Mouse (Mus musculus) heart, adult 2 months (tissue): ENCODE measurements at regions not wholly inside any gene's neighbourhood (a gene's known extent, or its start where the extent isn't known, plus 50 kb on each side); places are given as distances from the start of the nearest gene placed in this dataset.

Experiments
- DNase-seq, 2 experiments: peaks; one replicate each; pipeline ENCODE4 v3.0.0; 2021
- H3K27ac ChIP-seq: fragments of 200-600 bp; 2 replicates; pipeline ENCODE4 v1.8.1; 2022
- H3K27me3 ChIP-seq: fragments of 200-500 bp; 2 replicates; pipeline ENCODE4 v1.6.1; 2012; ENCODE audit warnings: mild to moderate bottlenecking, low read length, inconsistent platforms, mixed read lengths; ENCODE audit not compliant: control insufficient read depth, insufficient read depth
- H3K36me3 ChIP-seq: fragments of 200-500 bp; 2 replicates; pipeline ENCODE4 v1.6.1; 2012; ENCODE audit warnings: low read length, inconsistent platforms; ENCODE audit not compliant: control insufficient read depth, insufficient read depth
- H3K4me1 ChIP-seq: fragments of 200-500 bp; 2 replicates; pipeline ENCODE4 v1.6.1; 2011; ENCODE audit warnings: low read length; ENCODE audit not compliant: control insufficient read depth, insufficient read depth
- H3K4me3 ChIP-seq: fragments of 200-600 bp; 2 replicates; pipeline ENCODE4 v1.8.1; 2022
- H3K79me2 ChIP-seq: fragments of 200-500 bp; replicated peaks from 2 replicates; pipeline ENCODE4 v1.6.1; 2012; ENCODE audit warnings: mild to moderate bottlenecking, inconsistent platforms, low read length, moderate library complexity, mixed read lengths; ENCODE audit not compliant: control insufficient read depth, insufficient read depth
- H3K9ac ChIP-seq: fragments of 200-500 bp; 2 replicates; pipeline ENCODE4 v1.6.1; 2012; ENCODE audit warnings: low read depth, mild to moderate bottlenecking, control low read depth, inconsistent platforms, low read length, mixed read lengths
- CTCF ChIP-seq: fragments of 200-600 bp; IDR thresholded peaks from 2 replicates; pipeline ENCODE4 v1.8.1; 2022; ENCODE audit warnings: antibody characterized with exemption, mild to moderate bottlenecking, moderate library complexity
- EP300 ChIP-seq: fragments of 200-500 bp; IDR thresholded peaks from 2 replicates; pipeline ENCODE4 v1.6.1; 2011; ENCODE audit warnings: low read depth, low read length, control low read depth; ENCODE audit not compliant: insufficient read depth
- POLR2A ChIP-seq: fragments of 200-500 bp; IDR thresholded peaks from 2 replicates; pipeline ENCODE4 v1.6.1; 2011; ENCODE audit warnings: mild to moderate bottlenecking, low read depth, low read length, control low read depth; ENCODE audit not compliant: insufficient read depth
- WGBS: fragments of 180-500 bp; shearing (Covaris S2); methylation state at CpG from one replicate; pipeline ENCODE4 v1.1.7; 2018; 5-methylcytosine and 5-hydroxymethylcytosine counted together
- intact Hi-C: fragments of 180-260 bp; cut with DNase I; formaldehyde crosslinking; loops from one replicate; pipeline ENCODE4 v1.15.1; 2025

DNA sequence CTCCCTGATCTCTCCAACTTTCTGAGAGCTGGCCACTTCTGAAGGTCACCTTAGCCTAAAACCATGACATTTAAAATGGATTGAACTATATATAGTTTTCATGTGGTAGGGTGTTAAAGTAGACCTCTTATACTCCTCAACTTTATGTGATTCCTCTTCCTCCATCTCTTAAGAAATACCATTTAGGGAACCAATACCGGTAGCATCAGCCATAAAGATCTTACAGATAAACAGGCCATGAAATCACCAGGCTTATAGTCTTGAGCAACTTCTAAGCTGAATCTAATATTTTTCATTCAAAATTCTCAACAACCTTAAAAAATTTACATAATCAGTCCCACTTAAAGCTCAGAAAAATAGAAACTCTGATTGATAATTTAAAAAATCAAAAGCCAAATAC is 56.2 kb downstream of the Rpl36a-ps1 start:
- no peaks in the 10 kb centered on the region for H3K36me3 ChIP-seq
- H3K9ac ChIP-seq: no peak overlapping the region
- H3K4me1 ChIP-seq: no peaks in the 10 kb centered on the region
- H3K4me3 ChIP-seq: no peak overlapping the region
- TF ChIP-seq CTCF (no peak), EP300 (no peak), POLR2A (no peak)
- H3K79me2 ChIP-seq: no peaks in the 10 kb centered on the region
- intact Hi-C loops: no loop called here
- DNase-seq: no peak
- H3K27ac ChIP-seq: no peak overlapping the region
- no peaks in the 10 kb centered on the region for H3K27me3 ChIP-seq
- 74% methylated on average over 1 of the region's 1 CpGs for WGBS

DNA sequence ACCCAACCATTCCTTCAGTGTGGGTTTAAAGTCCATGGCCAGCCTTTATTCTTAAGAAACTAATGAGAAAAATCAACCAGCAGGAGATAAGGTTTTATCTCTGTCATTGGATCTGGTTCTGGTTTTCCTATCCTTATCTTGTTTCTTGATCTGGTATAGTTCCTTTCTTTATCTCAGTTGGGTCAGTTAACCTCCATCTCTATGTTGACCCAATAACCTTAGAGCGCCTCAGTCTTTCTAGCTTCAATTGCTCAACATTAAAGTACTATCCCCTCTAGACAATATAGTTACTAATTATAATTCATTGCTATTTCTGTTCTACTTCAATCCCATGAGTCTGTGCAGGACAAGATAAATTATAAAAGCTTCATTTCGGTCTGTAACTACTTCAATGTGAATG is 56.7 kb downstream of the Rpl36a-ps1 start:
- Histone ChIP-seq H3K27ac (no peak overlapping the region), H3K79me2 (no peaks in the 10 kb centered on the region), H3K4me3 (no peak overlapping the region), H3K36me3 (no peaks in the 10 kb centered on the region), H3K4me1 (no peaks in the 10 kb centered on the region), H3K9ac (no peak overlapping the region), H3K27me3 (no peaks in the 10 kb centered on the region)
- no peak for DNase-seq
- 77% methylated on average over 2 of the region's 2 CpGs for WGBS
- TF ChIP-seq POLR2A (no peak), EP300 (no peak)
- intact Hi-C loops: no loop called here

DNA sequence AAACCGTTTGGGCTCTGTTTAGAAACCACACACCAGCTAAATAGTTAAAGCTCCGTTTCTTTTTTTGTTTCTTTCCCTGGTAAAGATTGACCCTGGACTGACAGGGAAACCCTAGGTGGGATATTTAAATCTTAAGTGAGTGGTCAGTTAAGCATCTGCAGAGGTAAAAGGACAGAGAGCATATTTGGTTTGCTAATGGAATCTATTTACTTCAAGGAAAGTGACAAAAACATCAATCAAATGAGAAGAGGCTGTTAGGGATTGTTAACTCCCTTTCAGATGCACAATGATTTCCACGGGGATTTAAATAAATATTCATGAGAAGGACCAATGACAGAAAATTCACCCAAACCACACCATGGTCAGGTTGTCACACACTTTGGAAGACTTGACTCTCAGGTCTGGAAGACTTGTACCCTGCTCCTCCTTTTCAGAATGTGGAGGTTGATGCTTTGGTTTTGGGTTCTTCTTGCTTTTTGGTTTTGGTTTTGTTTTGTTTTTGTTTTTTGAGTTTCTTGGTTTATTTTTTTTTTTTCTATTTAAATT is 60.7 kb downstream of the Rpl36a-ps1 start:
- H3K4me3 ChIP-seq: no peak overlapping the region
- no peaks in the 10 kb centered on the region for H3K27me3 ChIP-seq
- H3K27ac ChIP-seq: no peak overlapping the region
- intact Hi-C loops: no loop called here
- WGBS: 40% methylated on average over 3 of the region's 3 CpGs
- DNase-seq: no peak
- no peaks in the 10 kb centered on the region for H3K4me1 ChIP-seq
- H3K36me3 ChIP-seq: no peaks in the 10 kb centered on the region
- H3K9ac ChIP-seq: no peak overlapping the region
- TF ChIP-seq CTCF: no peak
- TF ChIP-seq EP300: no peak
- no peak for TF ChIP-seq POLR2A
- no peaks in the 10 kb centered on the region for H3K79me2 ChIP-seq

DNA sequence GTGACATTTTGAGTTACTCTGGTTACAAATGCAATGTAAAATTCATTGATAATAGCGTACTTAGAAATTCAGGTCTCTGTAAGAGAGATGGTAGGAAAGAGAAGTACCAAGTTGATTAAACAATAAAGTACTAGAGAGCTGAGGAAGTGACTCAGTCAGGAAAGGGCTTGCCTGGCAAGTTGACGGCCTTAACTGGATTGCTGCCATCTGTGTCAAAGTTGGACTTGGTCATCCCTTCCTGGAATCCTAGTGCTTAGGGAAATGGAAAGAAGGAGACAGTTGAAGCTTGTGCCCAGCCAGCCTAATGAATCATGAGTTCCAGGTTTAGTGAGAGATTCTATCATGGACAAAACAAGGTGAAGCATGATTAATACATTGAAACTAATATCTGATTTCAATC is 64.8 kb downstream of the Rpl36a-ps1 start:
- intact Hi-C loops: no loop called here
- no peaks in the 10 kb centered on the region for H3K27me3 ChIP-seq
- no peaks in the 10 kb centered on the region for H3K79me2 ChIP-seq
- H3K4me3 ChIP-seq: no peak overlapping the region
- no peaks in the 10 kb centered on the region for H3K36me3 ChIP-seq
- no peaks in the 10 kb centered on the region for H3K4me1 ChIP-seq
- H3K9ac ChIP-seq: no peak overlapping the region
- 28% methylated on average over 2 of the region's 2 CpGs for WGBS
- no peak for TF ChIP-seq EP300
- TF ChIP-seq POLR2A: no peak
- no peak for TF ChIP-seq CTCF
- DNase-seq: peak; percentile 23 to 24
- H3K27ac ChIP-seq: no peak overlapping the region

DNA sequence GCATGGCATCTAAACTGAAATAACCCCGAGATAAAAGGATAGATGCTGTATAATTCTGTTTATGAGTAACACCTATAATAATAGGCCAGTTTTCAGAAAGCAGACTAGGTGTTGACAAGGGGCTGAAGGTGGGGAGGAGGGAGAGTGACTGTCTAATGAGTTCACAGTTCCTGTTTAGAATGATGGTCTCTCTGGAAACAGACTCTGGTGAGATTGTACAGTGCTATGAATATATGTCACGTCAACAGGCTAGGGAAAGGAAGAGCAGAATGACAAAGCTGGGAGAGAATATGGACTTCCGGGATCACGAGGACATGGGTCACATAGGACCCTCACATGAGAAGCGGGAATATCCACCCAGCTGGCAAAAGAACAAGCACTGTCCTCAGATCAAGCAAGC is 85.9 kb downstream of the Rpl36a-ps1 start:
- TF ChIP-seq CTCF (no peak), POLR2A (no peak), EP300 (no peak)
- Histone ChIP-seq H3K27me3 (no peaks in the 10 kb centered on the region), H3K27ac (no peak overlapping the region), H3K4me1 (no peaks in the 10 kb centered on the region; the same call in 1 of the 2 replicates), H3K79me2 (no peaks in the 10 kb centered on the region), H3K9ac (no peak overlapping the region), H3K4me3 (no peak overlapping the region), H3K36me3 (no peaks in the 10 kb centered on the region)
- intact Hi-C loops: no loop called here
- 39% methylated on average over 5 of the region's 5 CpGs for WGBS
- DNase-seq: no peak

DNA sequence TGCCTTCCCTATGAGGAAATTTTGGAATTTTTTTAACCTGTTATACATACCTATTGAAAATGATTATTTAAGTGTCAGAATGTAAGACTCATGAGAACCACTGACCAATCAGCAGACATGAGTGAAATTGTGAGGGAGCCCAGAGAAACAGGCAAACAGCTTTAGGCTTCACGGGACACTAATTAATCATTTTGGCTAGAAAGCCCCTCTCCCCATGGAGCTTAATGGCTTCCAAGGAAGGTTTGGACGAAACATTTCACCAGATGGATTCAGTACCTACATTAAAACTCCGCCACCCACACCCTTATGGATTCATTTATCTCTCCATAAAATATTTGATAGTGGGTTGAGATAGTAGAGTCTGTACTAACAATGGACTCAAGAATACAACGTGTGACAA is 95.2 kb downstream of the Rpl36a-ps1 start:
- 82% methylated on average over 4 of the region's 4 CpGs for WGBS
- no peaks in the 10 kb centered on the region for H3K36me3 ChIP-seq
- no peak overlapping the region for H3K4me3 ChIP-seq
- DNase-seq: no peak
- no peaks in the 10 kb centered on the region for H3K27me3 ChIP-seq
- H3K79me2 ChIP-seq: no peaks in the 10 kb centered on the region
- no peak for TF ChIP-seq EP300
- TF ChIP-seq CTCF: no peak
- no peak for TF ChIP-seq POLR2A
- intact Hi-C loops: no loop called here
- no peak overlapping the region for H3K27ac ChIP-seq
- H3K4me1 ChIP-seq: no peaks in the 10 kb centered on the region
- no peak overlapping the region for H3K9ac ChIP-seq
